9 mouse cellular contexts compared by ENCODE assay signal in the genomic region with DNA sequence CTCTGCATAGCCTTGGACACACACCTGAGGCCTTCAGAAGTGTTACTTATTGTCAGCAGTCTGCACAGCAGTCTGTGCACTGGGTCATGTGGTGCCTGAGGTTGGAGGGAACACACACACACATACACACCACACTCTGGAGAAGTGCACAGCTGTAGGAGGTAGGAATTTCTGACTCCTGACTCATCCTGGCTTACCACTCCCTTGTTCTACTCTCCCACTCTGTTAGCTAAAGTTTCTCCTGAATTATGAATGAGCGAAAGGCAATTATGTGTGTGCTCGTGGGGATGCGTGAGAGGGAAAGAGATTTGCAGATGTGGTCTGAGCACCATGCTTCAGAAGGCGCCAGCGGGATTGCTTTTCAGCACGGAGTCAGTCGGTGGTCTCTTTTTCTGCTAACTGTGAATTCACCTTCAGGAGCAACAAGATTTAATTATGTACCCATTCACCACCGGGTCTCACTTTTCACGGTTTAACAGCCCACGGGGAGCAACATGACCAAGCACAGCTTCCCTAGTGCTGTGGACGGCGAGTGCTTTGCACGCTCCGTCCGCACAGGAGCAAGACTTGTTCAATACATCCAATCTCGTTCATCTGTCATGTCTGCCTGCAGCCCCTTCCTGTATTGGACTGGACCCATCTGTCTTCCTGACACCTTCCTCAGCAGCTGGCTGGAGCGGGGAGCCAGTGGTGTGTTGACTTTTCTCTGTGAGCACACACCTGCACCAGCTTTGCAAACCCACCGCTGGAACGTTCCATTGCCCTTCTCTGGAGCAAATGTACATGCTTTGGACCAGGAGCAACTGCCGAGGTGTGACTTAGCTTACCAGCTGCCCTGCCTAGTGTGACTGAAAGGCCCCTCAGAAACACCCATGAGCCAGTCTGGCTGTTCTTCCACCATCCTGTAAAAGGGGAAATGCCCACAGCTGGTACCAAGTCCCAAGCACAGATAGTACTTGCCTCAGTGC.
DNase-seq lines count a peak whose midpoint lies in the region; ATAC-seq and TF ChIP-seq lines count a peak whose summit lies in the region.
"Had no signal": no experiment of that assay in that cellular context is flagged by ENCODE, and none has a peak within 500 bp of the region (broad histone marks: within the 10 kb centered on the region; RNA-seq: fewer than 3 reads in every experiment).

No protein-coding gene starts in this region.

- peak; percentile 72; the same call in 1 of the 2 replicates for ATAC-seq in embryonic facial prominence, embryonic 12.5 days (ENCODE audit: insufficient number of reproducible peaks, insufficient read depth, low FRiP score, low TSS enrichment)
- ATAC-seq in hindbrain, postnatal 0 days: 0 out of 2 replicates have a peak, but pooled peaks have one; percentile 48

- H3K4me1 ChIP-seq in embryonic facial prominence, embryonic 12.5 days: peaks cover 29% of the 10 kb centered on the region
- H3K4me1 ChIP-seq in hindbrain, postnatal 0 days (ENCODE audit: insufficient read depth, low read length): no peaks in the 10 kb centered on the region

- 0 out of 2 replicates have a peak, but pooled peaks cover 7% of the 10 kb centered on the region for H3K27me3 ChIP-seq in embryonic facial prominence, embryonic 12.5 days
- no peaks in the 10 kb centered on the region for H3K27me3 ChIP-seq in hindbrain, postnatal 0 days (ENCODE audit: insufficient read depth, low read length)

- TF ChIP-seq CTCF in hindbrain, postnatal 0 days (IDR thresholded peaks at IDR 0.05; ENCODE audit: low read depth): no peak

- H3K4me3 ChIP-seq in embryonic facial prominence, embryonic 12.5 days: no peak overlapping the region
- no peak overlapping the region for H3K4me3 ChIP-seq in hindbrain, postnatal 0 days (ENCODE audit: low read length)

- no peak overlapping the region for H3K4me2 ChIP-seq in embryonic facial prominence, embryonic 12.5 days (replicated peaks)
- H3K4me2 ChIP-seq in hindbrain, postnatal 0 days (ENCODE audit: low read depth, low read length): no peak overlapping the region

- H3K36me3 ChIP-seq in embryonic facial prominence, embryonic 12.5 days: no peaks in the 10 kb centered on the region
- H3K36me3 ChIP-seq in hindbrain, postnatal 0 days (ENCODE audit: insufficient read depth, low read length): no peaks in the 10 kb centered on the region

- DNase-seq in kidney, postnatal 10 days: peak; percentile 5
- no peak for DNase-seq in kidney, postnatal 36 days
- DNase-seq in hindbrain, postnatal 0 days (ENCODE audit: low spot score): no peak
- peak; percentile 25 for DNase-seq in retina, embryonic 14.5 days (ENCODE audit: low spot score)
- no peak for DNase-seq in left cerebral cortex, postnatal 10 days (ENCODE audit: extremely low spot score in 1 of 2, low spot score in 2 of 2)
- DNase-seq in thymus, postnatal 0 days (ENCODE audit: low spot score): no peak
- DNase-seq in left cerebral cortex, postnatal 14 days (ENCODE audit: low spot score in 2 of 2): no peak
- DNase-seq: right cerebral cortex, postnatal 25 days had no signal

- intact Hi-C loops in left cerebral cortex, postnatal 10 days (cut with DNase I): no loop called here
- intact Hi-C loops in left cerebral cortex, postnatal 14 days (cut with DNase I): no loop called here

- H3K9ac ChIP-seq in embryonic facial prominence, embryonic 12.5 days: no peak overlapping the region
- H3K9ac ChIP-seq in hindbrain, postnatal 0 days (replicated peaks; ENCODE audit: low read length): no peak overlapping the region

- no peaks in the 10 kb centered on the region for H3K9me3 ChIP-seq in embryonic facial prominence, embryonic 12.5 days
- no peaks in the 10 kb centered on the region for H3K9me3 ChIP-seq in hindbrain, postnatal 0 days (ENCODE audit: low read length)

- 57% methylated on average over 20 of the region's 20 CpGs for WGBS in embryonic facial prominence, embryonic 12.5 days
- 58% methylated on average over 20 of the region's 20 CpGs for WGBS in hindbrain, postnatal 0 days

- H3K27ac ChIP-seq in embryonic facial prominence, embryonic 12.5 days: peak overlapping the region; percentile 51
- H3K27ac ChIP-seq in hindbrain, postnatal 0 days: no peak overlapping the region

Comparison
In these comparisons a context has a peak if more than half of its experiments do, and no peak if none do; other contexts are left out.
1. DNase-seq: peak in kidney, postnatal 10 days (single experiment) and retina, embryonic 14.5 days (single experiment); none in kidney, postnatal 36 days (0 of 2), hindbrain, postnatal 0 days (single experiment), left cerebral cortex, postnatal 10 days (0 of 2), thymus, postnatal 0 days (single experiment) and left cerebral cortex, postnatal 14 days (0 of 2).